Mouse (Mus musculus) left cerebral cortex, adult 2 months (tissue): ENCODE results near the gene Lingo1. TPM values are rescaled to one million over a fixed set of nuclear protein-coding genes. Genes with fewer than 3 reads are reported as not detected.

Experiments used
- DNase-seq, 2 experiments: peaks; one replicate each; pipeline ENCODE4 v3.0.0; 2021 to 2022; ENCODE audit warnings: low spot score in 2 of 2, mixed read lengths in 1 of 2; ENCODE audit errors: extremely low spot score in 1 of 2
- H3K27ac ChIP-seq: fragments of 200-600 bp; 2 replicates; pipeline ENCODE4 v1.8.1; 2022
- H3K4me3 ChIP-seq: fragments of 200-600 bp; 2 replicates; pipeline ENCODE4 v1.8.1; 2022
- CTCF ChIP-seq: fragments of 200-600 bp; IDR thresholded peaks from 2 replicates; pipeline ENCODE4 v1.8.1; 2022; ENCODE audit warnings: antibody characterized with exemption, mild to moderate bottlenecking, moderate library complexity
- intact Hi-C: fragments of 180-260 bp; cut with DNase I; formaldehyde crosslinking; loops from one replicate; pipeline ENCODE4 v1.15.1; 2025
- total RNA-seq, 2 experiments: library from RNA; stranded (reverse); gene quantifications; 2 replicates each; pipeline ENCODE4 v1.2.3; 2021

Lingo1 gene
- total RNA-seq, 2 experiments from 2014 or later: 481 to 504 TPM

DNA sequence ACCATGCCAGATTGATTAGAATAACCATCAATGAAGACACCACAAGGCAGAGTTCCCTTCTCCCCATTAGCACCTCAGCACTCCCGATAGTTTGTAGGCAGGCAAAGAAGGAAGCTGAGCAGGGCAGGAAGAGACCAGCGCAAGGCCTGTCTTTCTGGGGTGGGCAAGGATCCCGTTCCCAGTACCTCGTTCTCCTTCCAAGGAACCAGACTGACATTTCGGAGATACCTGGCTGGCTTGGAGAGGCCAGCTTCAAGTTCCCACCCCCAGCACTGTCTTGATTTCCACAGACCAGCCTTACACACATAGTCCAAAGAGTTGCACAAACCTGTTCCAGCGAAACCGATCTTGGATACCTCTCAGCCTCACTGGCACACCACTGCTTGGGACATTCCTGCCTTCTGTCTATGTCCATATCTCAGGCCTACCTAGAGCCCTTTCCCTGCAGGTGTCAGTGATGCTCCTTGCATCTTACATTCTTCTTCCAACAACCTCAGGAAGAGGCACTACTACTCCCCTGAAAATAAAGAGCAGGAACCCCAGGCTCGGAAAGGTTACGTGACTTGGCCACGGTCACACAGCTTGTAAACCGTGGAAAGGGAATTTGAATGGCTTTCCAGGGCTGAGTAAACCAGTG lies 159.4 kb downstream of the Lingo1 start:
- DNase-seq: no peak
- Histone ChIP-seq H3K27ac (peak overlapping the region; percentile 98), H3K4me3 (peak overlapping the region; percentile 32)
- intact Hi-C loops: loop anchor here (1.0 kb wide), 6 partner anchors 9 to 160 kb away; no protein-coding TSS in a partner anchor
- no peak for TF ChIP-seq CTCF

DNA sequence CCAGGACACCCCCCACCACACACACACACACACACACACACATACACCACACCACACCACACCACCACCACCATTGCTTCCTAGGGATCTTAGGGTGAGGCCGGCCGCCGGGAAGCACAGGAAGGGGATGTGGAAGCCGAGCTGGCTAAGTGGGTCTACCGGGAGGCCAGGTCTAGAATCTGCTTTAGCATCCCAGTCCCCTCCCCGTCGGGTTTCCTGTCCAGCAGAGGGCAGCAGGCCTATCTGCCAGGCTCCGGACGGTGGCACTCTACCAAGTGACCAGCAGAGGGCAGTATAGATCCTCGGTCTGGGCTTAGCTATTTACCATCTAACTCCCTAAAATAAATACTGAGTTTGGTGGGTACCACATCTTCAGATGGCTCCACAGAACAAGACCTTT lies 160.1 kb downstream of the Lingo1 start:
- intact Hi-C loops: loop anchor here (1.0 kb wide), 1 partner anchor 161 kb away; no protein-coding TSS in a partner anchor
- no peak; the same call in none of the 2 replicates for TF ChIP-seq CTCF
- peak overlapping the region; percentile 98 for H3K27ac ChIP-seq
- H3K4me3 ChIP-seq: peak overlapping the region; percentile 90
- peak; percentile 87 to 95 for DNase-seq

DNA sequence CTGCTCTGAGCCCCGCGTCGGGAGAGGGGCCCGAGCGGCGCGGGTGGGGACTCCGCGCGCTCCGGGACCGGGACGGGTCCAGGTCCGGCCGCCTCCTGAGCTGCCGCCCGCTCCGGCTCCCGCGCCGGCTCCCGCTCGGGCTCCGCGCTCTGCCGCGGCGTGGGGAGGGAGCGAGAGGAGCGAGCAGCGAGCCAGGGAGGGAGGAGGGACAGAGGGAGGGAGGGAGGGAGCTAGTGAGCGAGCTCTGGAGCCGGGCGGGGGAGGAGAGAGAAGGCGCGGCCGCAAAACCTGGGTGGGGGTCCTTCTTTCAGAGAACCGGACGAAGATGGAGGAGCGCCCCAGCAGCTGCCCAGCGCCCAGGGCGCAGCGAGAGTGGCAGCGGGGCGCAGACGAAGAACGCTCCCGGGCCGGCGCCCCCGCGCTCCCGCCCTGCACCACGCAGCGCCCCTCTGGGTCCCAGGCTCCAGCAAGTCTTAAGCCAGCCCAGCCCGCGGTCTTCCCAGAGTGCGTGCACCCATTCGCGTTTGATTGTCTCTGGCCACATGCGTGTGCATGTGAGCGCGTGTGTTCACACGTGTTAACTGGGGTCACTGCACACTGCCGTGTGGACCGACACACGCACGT lies 160.7 kb downstream of the Lingo1 start:
- intact Hi-C loops: loop anchor here (1.0 kb wide), 1 partner anchor 162 kb away; no protein-coding TSS in a partner anchor
- DNase-seq: peak; percentile 69 to 73
- Histone ChIP-seq H3K27ac (peak overlapping the region; percentile 98), H3K4me3 (peak overlapping the region; percentile 90)
- TF ChIP-seq CTCF: no peak

DNA sequence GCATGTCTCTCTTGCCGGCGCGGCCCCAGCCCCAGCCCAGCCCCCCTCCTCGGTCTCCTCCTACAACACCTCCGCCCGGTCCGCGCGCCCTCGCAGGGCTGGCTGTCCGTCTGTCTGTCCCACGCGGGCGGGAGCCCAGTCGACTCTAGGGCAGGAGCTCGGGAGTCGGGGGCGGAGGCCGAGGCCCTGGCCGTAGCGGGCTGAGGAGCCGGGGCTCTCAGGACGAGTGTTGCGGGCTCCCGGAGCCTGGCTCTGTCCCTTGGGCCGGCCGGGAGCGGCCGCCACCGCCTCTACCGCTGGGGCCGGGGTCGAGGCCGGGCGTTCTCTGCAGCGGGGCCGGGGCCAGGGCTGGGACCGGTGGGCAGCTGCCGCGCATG lies 161.2 kb downstream of the Lingo1 start:
- peak; percentile 60 to 65 for DNase-seq
- H3K27ac ChIP-seq: peak overlapping the region; percentile 98
- TF ChIP-seq CTCF: no peak
- intact Hi-C loops: no loop called here
- peak overlapping the region; percentile 90 for H3K4me3 ChIP-seq

DNA sequence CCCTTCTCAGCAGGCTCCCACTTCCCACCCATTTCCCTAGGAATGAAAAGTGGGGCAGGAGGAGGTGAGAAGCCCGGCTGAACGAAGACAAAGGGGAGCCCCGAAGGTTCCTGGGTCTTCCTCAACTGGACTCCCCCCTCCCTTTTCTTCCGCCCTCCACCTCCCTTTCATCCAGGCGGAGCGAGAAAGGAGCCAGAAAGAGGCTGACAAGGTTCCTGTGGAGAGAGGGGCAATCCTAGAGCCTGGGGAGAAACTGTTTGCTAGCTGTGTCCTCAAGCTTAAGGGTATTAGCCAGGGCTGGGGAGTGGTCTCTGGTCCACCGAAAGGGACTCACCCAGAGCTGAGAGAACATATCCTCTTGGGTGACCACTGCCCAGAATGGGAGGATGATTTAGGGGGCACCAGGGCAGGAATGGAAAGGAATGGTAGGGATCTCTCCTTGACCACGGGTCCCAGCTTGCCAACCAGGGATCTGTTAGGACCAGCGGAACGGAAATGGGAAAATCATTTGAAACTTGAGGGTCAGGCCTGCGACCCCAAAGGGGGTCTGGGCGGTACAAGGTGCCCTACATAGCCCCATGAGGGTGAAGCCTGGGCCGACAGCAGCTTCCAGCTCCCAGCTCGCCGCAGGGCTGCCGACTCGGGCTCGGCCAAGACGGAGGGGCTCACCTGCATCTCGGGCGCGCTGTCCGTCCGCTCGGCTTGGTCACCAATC lies 161.7 kb downstream of the Lingo1 start:
- H3K4me3 ChIP-seq: peak overlapping the region; percentile 90
- intact Hi-C loops: no loop called here
- no peak for TF ChIP-seq CTCF
- DNase-seq: no peak
- peak overlapping the region; percentile 98 for H3K27ac ChIP-seq

DNA sequence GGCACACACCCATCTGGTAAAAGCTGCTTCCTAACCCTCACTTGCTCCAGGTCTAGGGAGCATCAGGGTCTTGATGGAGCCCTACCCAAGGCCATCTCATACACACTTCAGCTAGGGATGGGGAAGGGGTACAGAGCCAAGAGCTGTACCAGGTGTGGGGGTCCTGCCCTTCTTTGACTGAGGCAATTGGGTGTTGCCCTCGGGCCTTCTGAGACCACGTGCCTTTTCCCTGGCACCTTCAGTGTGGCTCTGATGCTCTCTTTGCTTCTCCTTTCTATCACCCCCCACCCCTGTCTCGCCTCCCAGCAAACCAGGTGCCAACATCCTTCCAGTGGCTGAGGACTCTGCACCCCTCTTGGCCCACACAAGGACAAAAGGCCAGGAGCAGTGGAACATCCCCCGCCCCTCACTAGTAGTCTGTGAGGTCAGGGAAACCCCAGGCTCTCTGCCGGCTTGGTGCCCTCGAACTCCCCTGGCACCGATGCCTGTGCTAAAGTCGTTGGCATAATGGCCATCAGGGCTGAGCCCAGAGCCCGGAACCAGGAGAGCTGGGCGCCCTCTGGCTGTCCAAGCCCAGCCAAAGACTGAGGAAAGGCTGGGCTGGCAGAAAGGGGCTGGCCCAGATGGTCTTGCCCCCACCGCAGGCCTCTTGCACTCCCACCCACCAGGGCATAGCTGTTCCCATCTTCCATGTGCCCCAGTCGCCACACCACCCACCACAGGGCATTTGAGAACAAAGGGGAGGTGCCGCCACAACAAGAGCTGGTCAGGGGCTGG lies 162.6 kb downstream of the Lingo1 start:
- TF ChIP-seq CTCF: peak; percentile 30
- H3K27ac ChIP-seq: peak overlapping the region; percentile 98
- peak overlapping the region; percentile 90 for H3K4me3 ChIP-seq
- intact Hi-C loops: no loop called here
- DNase-seq: no peak

DNA sequence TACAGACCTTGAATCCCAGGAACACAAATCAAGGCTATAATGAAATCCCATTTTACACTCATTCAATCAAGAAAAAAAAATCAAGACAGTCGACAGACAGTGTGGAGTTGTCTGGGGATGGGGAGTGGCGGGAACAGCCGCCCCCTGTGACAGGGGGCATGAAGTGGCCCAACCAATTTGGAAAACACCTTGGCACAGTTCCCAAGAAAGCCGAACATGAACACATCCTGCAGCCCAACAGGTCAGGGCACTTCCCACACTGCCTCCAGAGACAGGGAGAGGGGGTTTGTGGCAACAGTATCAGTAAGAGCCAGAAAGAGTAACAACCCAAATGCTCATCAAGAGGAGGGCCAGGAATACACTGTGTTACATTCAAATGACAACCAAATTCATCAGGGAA lies 165.3 kb downstream of the Lingo1 start:
- H3K4me3 ChIP-seq: peak overlapping the region; percentile 90
- no peak for DNase-seq
- TF ChIP-seq CTCF: no peak
- H3K27ac ChIP-seq: no peak overlapping the region
- intact Hi-C loops: no loop called here

DNA sequence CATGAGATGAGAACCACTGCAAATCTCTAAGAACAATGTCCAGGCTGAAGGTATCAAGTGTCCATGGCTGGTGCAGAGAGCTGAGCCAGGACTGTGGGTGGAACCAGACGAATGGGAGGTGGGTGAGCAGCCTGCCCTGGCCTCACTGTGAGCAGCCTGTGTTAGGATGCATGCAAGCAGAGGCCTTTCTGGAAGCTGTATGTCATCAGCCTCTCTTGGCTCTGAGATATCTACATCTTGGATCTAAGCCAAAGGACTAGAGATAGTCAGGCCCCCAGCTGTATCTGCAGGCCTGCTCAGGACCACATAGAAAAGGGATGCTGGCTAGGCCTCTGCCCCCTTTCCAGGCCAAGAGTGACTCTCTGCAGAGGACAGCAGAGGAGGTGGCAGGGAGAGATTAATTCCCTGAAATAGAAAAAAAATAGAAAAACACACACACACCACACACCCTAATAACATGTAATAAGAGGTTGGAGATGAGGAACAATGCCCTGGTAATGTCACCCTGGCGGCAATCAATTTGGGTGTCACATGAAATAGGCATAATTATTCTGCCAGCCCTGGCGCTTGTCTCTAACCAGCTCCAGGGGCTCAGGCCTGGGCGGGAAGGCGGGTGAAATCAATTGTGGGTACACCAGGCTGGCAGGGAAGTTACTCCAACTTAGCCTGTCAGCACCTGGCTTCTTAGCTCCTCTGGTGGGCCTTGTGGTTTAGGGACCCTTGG lies 166.4 kb downstream of the Lingo1 start:
- peak overlapping the region; percentile 6; the same call in 1 of the 2 replicates for H3K27ac ChIP-seq
- TF ChIP-seq CTCF: no peak
- intact Hi-C loops: no loop called here
- DNase-seq: no peak
- H3K4me3 ChIP-seq: peak overlapping the region; percentile 33

DNA sequence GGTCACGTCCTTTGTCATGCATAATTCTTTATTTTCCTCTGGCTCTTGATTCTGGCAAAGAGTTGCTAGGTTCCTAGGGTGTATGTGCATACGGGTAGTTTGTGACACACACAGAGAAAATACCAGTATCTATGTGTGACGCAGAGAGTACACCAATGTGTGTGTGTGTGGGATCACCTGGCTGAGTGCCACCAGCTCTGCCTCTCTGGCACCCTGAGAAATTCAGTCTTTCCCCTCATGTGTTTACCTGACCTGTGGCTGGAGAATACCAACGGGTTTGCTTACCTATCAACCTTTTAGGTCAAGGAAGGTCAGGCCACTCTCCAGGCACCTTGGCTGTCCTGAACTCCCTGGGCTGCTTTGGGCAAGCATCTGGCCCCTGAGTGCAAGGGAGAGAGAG lies 169.0 kb downstream of the Lingo1 start:
- no peak overlapping the region for H3K27ac ChIP-seq
- intact Hi-C loops: no loop called here
- TF ChIP-seq CTCF: no peak
- peak in 1 of 2 experiments; percentile 43 for DNase-seq
- H3K4me3 ChIP-seq: 0 out of 2 replicates have a peak overlapping the region, but pooled peaks have one; percentile 11

DNA sequence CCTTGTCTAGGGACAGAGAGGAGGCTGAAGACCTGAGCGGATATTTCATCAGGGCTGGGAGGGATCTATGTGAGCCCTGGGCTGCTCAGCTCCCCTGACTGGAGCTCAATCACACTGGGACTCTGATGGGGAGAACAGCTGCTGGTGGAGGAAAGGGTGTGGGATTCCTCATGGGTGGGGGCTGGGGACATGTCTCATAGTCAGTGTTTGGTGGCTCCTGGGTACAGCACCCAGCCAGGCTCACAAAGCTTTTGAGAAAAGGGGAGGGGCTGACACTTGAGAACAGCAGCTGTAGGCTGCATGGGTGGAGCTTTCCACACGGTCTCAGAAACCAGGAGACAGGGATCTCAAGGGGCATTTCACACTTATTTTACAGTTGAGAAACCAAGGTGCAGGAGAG lies 171.3 kb downstream of the Lingo1 start:
- no peak for DNase-seq
- TF ChIP-seq CTCF: no peak
- intact Hi-C loops: loop anchor here (5.0 kb wide), 1 partner anchor 358 kb away; no protein-coding TSS in a partner anchor
- Histone ChIP-seq H3K4me3 (no peak overlapping the region), H3K27ac (no peak overlapping the region)

DNA sequence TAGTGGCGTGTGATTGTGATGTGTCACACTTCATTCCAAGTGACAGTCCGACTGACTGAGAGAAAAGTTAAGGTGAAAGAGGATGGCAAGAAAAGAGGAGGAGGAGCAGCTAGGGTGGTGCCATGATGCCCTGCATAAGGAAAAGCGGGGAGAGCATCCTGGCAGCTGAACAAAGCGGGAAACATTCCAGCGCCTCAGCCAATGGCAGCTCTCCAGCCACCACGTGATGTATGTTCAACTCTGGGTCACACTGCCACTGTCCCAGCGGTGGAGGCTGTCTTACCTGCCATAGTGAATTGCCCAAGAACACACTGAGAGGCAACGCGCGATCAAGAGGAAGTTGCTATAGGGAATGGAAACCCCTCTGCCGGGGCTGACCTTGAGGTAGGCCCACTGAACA lies 172.9 kb downstream of the Lingo1 start:
- DNase-seq: no peak
- Histone ChIP-seq H3K27ac (no peak overlapping the region), H3K4me3 (no peak overlapping the region)
- no peak for TF ChIP-seq CTCF
- intact Hi-C loops: loop anchor here (5.0 kb wide), 1 partner anchor 356 kb away; no protein-coding TSS in a partner anchor
